Mouse (Mus musculus) adrenal gland, postnatal 25 days (tissue): ENCODE data around the gene Phox2a. TPM values are rescaled to one million over a fixed set of nuclear protein-coding genes. Genes with fewer than 3 reads are reported as not detected.
A peak's percentile ranks its signal among the peaks of the same experiment; 100 is the strongest.

Experiments
- DNase-seq: peaks from one replicate; pipeline ENCODE4 v3.0.0; 2021; ENCODE audit warnings: mixed read lengths
- total RNA-seq: library from RNA; stranded (reverse); gene quantifications from 2 replicates; pipeline ENCODE4 v1.2.3, GENCODE M21; 2021

Gene Phox2a
- total RNA-seq, 1 experiment from 2014 or later: 33.0 TPM

- peak; percentile 88 for DNase-seq
These were observed 19.7 kb downstream of the Phox2a start, which contains the start of gene Inppl1 for GRCm38 (mm10) chr7:101837606-101838471. TSS of gene Inppl1 (minus strand) at chr7:101838229.

- DNase-seq: no peak
These were observed 26.1 kb downstream of the Phox2a start for GRCm38 (mm10) chr7:101844186-101844585.

GRCm38 (mm10) chr7:101847934-101848333 is 29.8 kb downstream of the Phox2a start:
- DNase-seq: no peak

- DNase-seq: no peak
These were observed 33.6 kb downstream of the Phox2a start for GRCm38 (mm10) chr7:101851689-101852088.

GRCm38 (mm10) chr7:101852846-101853245 is 34.7 kb downstream of the Phox2a start:
- no peak for DNase-seq

DNA sequence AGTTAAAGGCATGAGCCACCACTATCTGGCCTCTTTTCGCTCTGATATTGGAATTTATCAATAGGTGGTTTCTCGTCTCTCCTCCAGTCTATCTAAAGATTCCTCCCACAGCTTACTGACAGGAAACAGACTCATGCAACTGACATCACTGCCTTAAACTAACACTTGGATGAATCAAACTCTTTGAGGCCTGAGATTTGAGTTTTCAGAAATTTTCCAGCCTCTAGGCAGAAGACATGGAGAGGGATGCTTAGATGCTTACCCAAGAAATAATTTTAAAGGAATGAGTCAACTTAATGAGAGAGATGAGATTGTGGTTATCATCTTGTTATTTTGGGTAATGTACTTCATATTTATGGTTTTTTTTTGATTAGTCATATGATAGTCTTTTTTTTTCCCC is 35.7 kb downstream of the Phox2a start:
- DNase-seq: no peak

- no peak for DNase-seq
These were observed 39.0 kb downstream of the Phox2a start, which contains the start of gene Folr2 for GRCm38 (mm10) chr7:101857094-101857493. TSS of gene Folr2 (minus strand) at chr7:101857194.

GRCm38 (mm10) chr7:101858362-101858761 is 40.2 kb downstream of the Phox2a start:
- no peak for DNase-seq

- DNase-seq: no peak
These were observed 42.9 kb downstream of the Phox2a start for GRCm38 (mm10) chr7:101860978-101861377.

- DNase-seq: no peak
These were observed 44.2 kb downstream of the Phox2a start for GRCm38 (mm10) chr7:101862291-101862690.

GRCm38 (mm10) chr7:101863415-101863814 is 45.3 kb downstream of the Phox2a start, which contains the start of gene Anapc15:
TSS of gene Anapc15 (plus strand) at chr7:101863715.
- DNase-seq: no peak

GRCm38 (mm10) chr7:101866491-101867265 is 48.6 kb downstream of the Phox2a start:
- no peak for DNase-seq

- DNase-seq: no peak
These were observed 49.4 kb downstream of the Phox2a start for GRCm38 (mm10) chr7:101867482-101867881.

- no peak for DNase-seq
These were observed 50.4 kb downstream of the Phox2a start for GRCm38 (mm10) chr7:101868241-101869162.

- no peak for DNase-seq
These were observed 51.0 kb downstream of the Phox2a start for GRCm38 (mm10) chr7:101869163-101869500.

DNA sequence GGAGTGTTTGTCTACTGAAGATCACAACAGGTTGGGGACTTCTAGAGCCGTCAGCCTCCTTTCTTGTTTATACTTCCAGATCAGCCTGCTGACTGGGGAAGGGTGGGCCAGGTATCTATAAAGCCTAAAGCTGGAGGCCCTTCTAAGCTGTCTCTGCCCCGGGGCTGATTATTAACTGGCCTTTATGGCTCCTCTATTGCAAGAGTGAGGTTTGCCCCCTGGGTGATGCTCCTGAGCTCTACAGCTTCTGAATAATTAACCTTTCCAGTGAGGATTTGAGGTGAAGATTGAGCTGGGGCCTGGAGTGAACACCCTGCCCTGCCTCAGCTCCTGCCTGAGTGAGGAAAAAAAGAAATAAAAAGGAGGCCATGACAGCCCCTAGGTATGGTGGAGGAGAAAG is 52.5 kb downstream of the Phox2a start, which contains the start of gene Folr1:
TSS of gene Folr1 (minus strand) at position 160 of the 400 bp plus-strand sequence.
- no peak for DNase-seq

DNA sequence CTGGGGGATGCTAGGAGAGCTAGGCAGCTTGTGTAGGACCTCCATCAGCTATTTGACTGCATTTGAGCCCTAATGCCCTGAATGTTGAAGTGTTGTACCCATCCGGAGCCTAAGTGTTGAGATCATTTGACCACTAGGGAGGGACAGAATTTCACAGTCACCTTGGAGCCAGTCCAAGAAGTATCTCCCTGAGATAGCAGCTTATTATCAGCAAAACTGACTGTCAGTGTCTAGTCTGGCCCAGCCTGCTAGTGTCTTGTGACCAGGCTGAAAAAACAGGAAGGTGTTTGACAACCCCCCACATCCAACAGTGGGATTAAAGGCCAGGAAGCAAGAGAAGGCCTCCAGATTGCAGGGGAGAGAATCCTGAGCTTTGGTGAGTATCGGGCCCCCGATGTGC is 53.2 kb downstream of the Phox2a start:
- DNase-seq: no peak

Other genes starting within 250 kb of the Phox2a start
- not detected in 2 replicates for gene Art2b, start 232.7 kb upstream of the Phox2a start, total RNA-seq
- 68.3 and 75.5 TPM in 2 replicates for gene Clpb, start 154.7 kb upstream of the Phox2a start, total RNA-seq
- gene Inppl1, start 19.9 kb downstream of the Phox2a start, total RNA-seq: 101 and 110 TPM in 2 replicates
- gene Folr2, start 38.9 kb downstream of the Phox2a start, total RNA-seq: 1.5 TPM in 1 of 2 replicates, not detected in the other
- 26.7 and 41.7 TPM in 2 replicates for gene Anapc15, start 45.4 kb downstream of the Phox2a start, total RNA-seq
- gene Folr1, start 52.5 kb downstream of the Phox2a start, total RNA-seq: 6.8 and 7.9 TPM in 2 replicates
- gene Lamtor1, start 87.6 kb downstream of the Phox2a start, total RNA-seq: 99.9 and 103 TPM in 2 replicates
- gene Tomt, start 88.0 kb downstream of the Phox2a start, total RNA-seq: not detected in 2 replicates
- 13.3 and 17.2 TPM in 2 replicates for gene Lrrc51, start 115.6 kb downstream of the Phox2a start, total RNA-seq
- 168 and 210 TPM in 2 replicates for gene Numa1, start 115.8 kb downstream of the Phox2a start, total RNA-seq
- 7.4 and 8.9 TPM in 2 replicates for gene Il18bp, start 200.4 kb downstream of the Phox2a start, total RNA-seq
- 28.5 and 34.7 TPM in 2 replicates for gene Rnf121, start 247.2 kb downstream of the Phox2a start, total RNA-seq
- 18.0 and 19.9 TPM in 2 replicates for gene Xndc1, start 247.2 kb downstream of the Phox2a start, total RNA-seq
- gene Xntrpc, start 247.4 kb downstream of the Phox2a start, total RNA-seq: 0.33 and 1.9 TPM in 2 replicates